Mouse (Mus musculus): ENCODE measurements around the gene BC051019. TPM values are rescaled to one million over a fixed set of nuclear protein-coding genes. Genes with fewer than 3 reads are reported as not detected.

The BC051019 gene
- total RNA-seq, 2 experiments from 2014 or later: not detected

Other genes starting within 250 kb of the BC051019 start
- under 1 TPM; 0.10 to 0.33 TPM for gene Trim66, start 215.7 kb downstream of the BC051019 start, total RNA-seq (2021)
- gene Rpl27a, start 204.7 kb downstream of the BC051019 start, total RNA-seq (2021): 100 to 1,000 TPM; 206 to 235 TPM
- gene St5, start 20.2 kb downstream of the BC051019 start, total RNA-seq (2021): 10 to 100 TPM; 37.9 to 45.8 TPM
- gene Akip1, start 20.2 kb downstream of the BC051019 start, total RNA-seq (2021): 10 to 100 TPM; 23.6 to 30.0 TPM
- not detected for gene Ascl3, start 7.9 kb upstream of the BC051019 start, total RNA-seq (2021)
- gene Tmem9b, start 29.0 kb upstream of the BC051019 start, total RNA-seq (2021): 10 to 100 TPM; 43.9 to 47.2 TPM
- gene Nrip3, start 58.2 kb upstream of the BC051019 start, total RNA-seq (2021): 1 to 10 TPM in 1 of 2 experiments, under 1 TPM in 1; 0.63 to 1.3 TPM
- gene Scube2, start 141.8 kb upstream of the BC051019 start, total RNA-seq (2021): under 1 TPM; 0.26 to 0.56 TPM
- gene Dennd5a, start 236.6 kb upstream of the BC051019 start, total RNA-seq (2021): 100 to 1,000 TPM; 161 to 174 TPM

Data from adrenal gland, postnatal 36 days (tissue).